Mouse (Mus musculus) heart, embryonic 14.5 days (tissue): Measurements from ENCODE around the gene Nat8f4. TPM values are rescaled to one million over a fixed set of nuclear protein-coding genes. Genes with fewer than 3 reads are reported as not detected.
"Not testable (repeated sequence)": the region's sequence is repeated elsewhere in the genome, so short reads cannot be mapped to it uniquely, and the experiment has no call there.

Experiments used
- ATAC-seq: fragments of 200-750 bp; cut with Nextera tagmentation; 2 replicates; pipeline ENCODE4 v1.8.0; 2017; ENCODE audit warnings: low read depth, moderate TSS enrichment; ENCODE audit not compliant: insufficient number of reproducible peaks, insufficient read depth, low FRiP score
- H3K27ac ChIP-seq, 2 experiments: fragments of 200-500 bp in 1 of 2; fragments of 300-500 bp in 1 of 2; sonication (generic) in 1 of 2; replicated peaks in 1 of 2; 2 replicates each; pipeline ENCODE4 v1.5.1; 2012 to 2014; ENCODE audit warnings: low read depth in 2 of 2, low read length in 2 of 2, control low read depth in 1 of 2, mild to moderate bottlenecking in 1 of 2, mixed read lengths in 1 of 2; ENCODE audit not compliant: control insufficient read depth in 1 of 2, insufficient read depth in 1 of 2
- H3K27me3 ChIP-seq: fragments of 300-500 bp; sonication (generic); 2 replicates; pipeline ENCODE4 v1.6.1; 2014; ENCODE audit warnings: mild to moderate bottlenecking, low read length, control low read depth; ENCODE audit not compliant: control insufficient read depth, insufficient read depth
- H3K36me3 ChIP-seq: fragments of 300-500 bp; sonication (generic); 2 replicates; pipeline ENCODE4 v1.6.1; 2014; ENCODE audit warnings: mild to moderate bottlenecking, control low read depth, low read length, mixed read lengths; ENCODE audit not compliant: control insufficient read depth, insufficient read depth
- H3K4me1 ChIP-seq, 2 experiments: fragments of 200-500 bp in 1 of 2; fragments of 300-500 bp in 1 of 2; sonication (generic) in 1 of 2; 2 replicates each; pipeline ENCODE4 v1.6.1; 2012 to 2014; ENCODE audit warnings: low read length in 2 of 2, control low read depth in 1 of 2, mixed read lengths in 1 of 2; ENCODE audit not compliant: control insufficient read depth in 2 of 2, insufficient read depth in 2 of 2
- H3K4me2 ChIP-seq: fragments of 300-500 bp; sonication (generic); 2 replicates; pipeline ENCODE4 v1.6.1; 2014; ENCODE audit warnings: mild to moderate bottlenecking, low read length
- H3K4me3 ChIP-seq, 2 experiments: fragments of 200-500 bp in 1 of 2; fragments of 300-500 bp in 1 of 2; sonication (generic) in 1 of 2; 2 replicates each; pipeline ENCODE4 v1.5.1; 2012 to 2014; ENCODE audit warnings: low read length in 2 of 2, mild to moderate bottlenecking in 2 of 2, control low read depth in 1 of 2, low read depth in 1 of 2, moderate library complexity in 1 of 2; ENCODE audit not compliant: control insufficient read depth in 1 of 2, insufficient read depth in 1 of 2
- H3K9ac ChIP-seq: fragments of 300-500 bp; sonication (generic); 2 replicates; pipeline ENCODE4 v1.6.1; 2014; ENCODE audit warnings: mild to moderate bottlenecking, low read length
- H3K9me3 ChIP-seq: fragments of 300-500 bp; sonication (generic); 2 replicates; pipeline ENCODE4 v1.6.1; 2016; ENCODE audit warnings: low read length, control low read depth; ENCODE audit not compliant: control insufficient read depth
- WGBS: fragments of 180-500 bp; shearing (Covaris S2); extraction: QIAGEN DNeasy Blood & Tissue Kit; methylation state at CpG from one replicate; pipeline ENCODE4 v1.1.7; 2014; 5-methylcytosine and 5-hydroxymethylcytosine counted together
- polyA plus RNA-seq: library from polyadenylated mRNA; unstranded; fragments of >200 nt; fragmentation: Nextera tagmentation; extraction: Ambion mirVana; gene quantifications from 2 replicates; pipeline ENCODE4 v1.2.1, GENCODE M21; 2014

Gene Nat8f4
- polyA plus RNA-seq, 1 experiment from 2014 or later: 2.6 TPM

DNA sequence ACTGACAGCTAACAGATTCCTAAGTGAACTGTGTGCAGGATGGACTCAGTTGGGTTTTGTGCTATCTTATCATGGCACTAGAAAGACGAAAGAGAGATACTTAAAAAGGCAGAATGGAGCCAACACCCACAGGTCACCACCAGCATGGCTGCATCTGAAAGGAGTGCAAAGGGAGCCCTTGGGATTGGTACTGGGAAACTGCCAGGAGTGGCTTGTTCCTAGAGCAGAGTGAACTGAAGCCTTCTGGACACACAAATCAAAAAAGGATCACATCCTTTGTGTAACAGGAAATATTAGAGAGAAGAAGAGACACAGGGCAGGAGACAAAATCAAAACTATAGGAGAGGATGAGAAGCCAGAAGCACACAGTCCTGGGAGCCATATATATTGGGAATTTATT lies 37.7 kb downstream of the Nat8f4 start:
- WGBS: no CpG with 5 or more reads among the region's 1 CpGs

DNA sequence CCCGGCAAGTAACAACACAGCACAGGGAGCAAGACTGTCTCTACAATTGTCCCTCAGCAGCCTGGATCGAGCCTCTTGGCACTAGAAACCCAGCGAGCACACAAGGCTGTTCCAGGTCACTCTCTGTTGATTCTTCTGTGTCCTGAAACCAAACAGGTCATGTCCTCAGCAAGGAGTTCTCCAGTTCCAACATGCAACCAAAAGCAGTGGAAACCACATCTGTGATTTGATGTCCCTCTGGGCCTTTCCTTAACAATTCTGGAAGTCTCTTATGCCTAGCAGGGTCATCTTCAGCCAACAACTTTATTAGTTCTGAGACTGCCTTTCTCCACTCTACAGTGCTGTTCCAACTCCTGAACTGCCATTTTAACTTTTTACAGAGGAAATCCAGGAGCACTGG lies 38.5 kb downstream of the Nat8f4 start:
- not testable (repeated sequence) for ATAC-seq, H3K4me3 ChIP-seq, H3K9ac ChIP-seq, H3K27me3 ChIP-seq, H3K9me3 ChIP-seq, H3K36me3 ChIP-seq, H3K4me1 ChIP-seq, H3K27ac ChIP-seq, H3K4me2 ChIP-seq
- WGBS: 85% methylated on average over 3 of the region's 3 CpGs

More for the DNA sequence above, 37.7 kb downstream of the Nat8f4 start:
- not testable (repeated sequence) for H3K9ac ChIP-seq, H3K4me1 ChIP-seq, H3K4me2 ChIP-seq, H3K4me3 ChIP-seq, H3K9me3 ChIP-seq, H3K27me3 ChIP-seq, H3K36me3 ChIP-seq, H3K27ac ChIP-seq, ATAC-seq

DNA sequence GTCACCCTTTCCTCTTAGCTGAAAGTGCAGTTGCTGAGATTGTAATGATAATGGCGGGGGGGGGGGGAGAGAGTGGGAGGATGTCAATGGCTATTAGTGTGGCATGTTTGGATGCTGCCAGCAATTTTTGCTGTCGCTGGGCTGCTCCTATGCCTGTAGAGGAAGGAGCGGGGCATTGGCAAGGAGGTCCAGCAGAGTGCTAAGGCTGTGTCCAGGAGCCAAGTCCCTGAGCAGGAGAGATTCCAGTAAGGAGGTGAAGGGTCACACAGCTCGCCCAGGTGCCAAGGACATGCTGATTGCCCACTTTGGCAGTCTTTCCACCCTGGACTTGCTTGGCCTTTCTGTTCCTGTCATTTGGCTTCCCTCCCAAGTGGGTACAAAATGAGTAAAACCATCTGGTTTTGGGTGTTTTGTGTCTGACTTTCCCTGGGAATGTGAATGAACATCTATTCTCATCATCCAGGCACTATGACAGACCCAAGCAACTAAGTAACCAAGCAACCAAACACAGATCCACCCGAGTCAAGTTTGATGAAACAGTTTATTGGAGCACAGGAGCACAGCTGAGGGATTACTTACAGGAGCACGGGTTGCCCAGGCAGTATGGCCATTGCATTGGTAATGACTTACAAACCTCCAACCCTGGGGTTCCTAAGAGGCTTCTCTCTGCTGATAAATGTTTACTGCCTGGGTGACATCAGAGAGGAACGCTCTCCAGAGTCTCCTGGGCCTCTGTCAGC lies 39.6 kb downstream of the Nat8f4 start:
- H3K4me3 ChIP-seq, ATAC-seq, H3K27ac ChIP-seq, H3K4me2 ChIP-seq, H3K9me3 ChIP-seq, H3K4me1 ChIP-seq, H3K27me3 ChIP-seq, H3K9ac ChIP-seq, H3K36me3 ChIP-seq: not testable (repeated sequence)
- 61% methylated on average over 6 of the region's 7 CpGs for WGBS

DNA sequence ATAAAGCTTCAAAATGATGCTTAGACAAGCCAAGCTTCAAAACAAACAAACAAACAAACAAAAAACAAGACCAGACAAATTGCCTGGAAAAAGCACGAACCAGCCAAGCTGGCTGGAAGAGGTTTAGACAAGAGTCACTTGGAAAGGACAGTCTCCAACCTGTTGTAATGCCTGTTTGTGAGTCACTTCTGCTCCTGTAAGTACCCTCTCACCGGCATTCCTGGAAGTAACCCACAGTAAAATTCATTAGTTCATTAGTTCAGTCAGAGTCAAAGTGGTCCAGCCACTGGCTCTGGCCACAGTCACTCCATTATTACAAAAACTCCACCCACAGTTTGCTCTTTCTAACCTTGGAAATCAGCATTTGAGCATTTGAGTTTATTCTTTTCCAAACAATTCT lies 40.8 kb downstream of the Nat8f4 start:
- Histone ChIP-seq H3K4me2 (no peak overlapping the region), H3K9ac (no peak overlapping the region), H3K9me3 (no peaks in the 10 kb centered on the region), H3K27me3 (no peaks in the 10 kb centered on the region), H3K27ac (no peak overlapping the region), H3K36me3 (no peaks in the 10 kb centered on the region), H3K4me3 (no peak overlapping the region), H3K4me1 (no peaks in the 10 kb centered on the region)
- ATAC-seq: no peak
- WGBS: 80% methylated on average over 2 of the region's 2 CpGs

DNA sequence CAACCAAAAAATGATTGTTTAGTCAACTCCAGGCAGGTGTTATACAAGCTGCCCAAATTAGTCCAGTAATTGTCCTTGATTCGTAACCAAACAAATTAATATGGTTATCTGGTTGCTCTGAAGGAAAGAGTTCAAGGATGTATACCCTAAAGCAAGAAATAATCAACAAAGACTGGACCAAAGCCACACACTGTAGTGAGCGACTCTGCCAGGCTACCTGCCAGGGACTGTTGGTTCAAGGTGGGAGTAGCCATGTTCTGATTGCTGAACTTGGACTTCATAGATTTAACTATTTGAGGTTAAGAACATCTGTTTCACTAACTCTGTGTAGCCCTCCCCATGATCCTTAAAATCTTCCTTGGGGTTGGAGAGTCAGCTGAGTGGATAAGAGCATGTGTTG lies 41.5 kb downstream of the Nat8f4 start:
- Histone ChIP-seq H3K4me3 (no peak overlapping the region), H3K36me3 (no peaks in the 10 kb centered on the region), H3K4me1 (no peaks in the 10 kb centered on the region), H3K27me3 (no peaks in the 10 kb centered on the region), H3K9me3 (no peaks in the 10 kb centered on the region), H3K27ac (no peak overlapping the region), H3K4me2 (no peak overlapping the region), H3K9ac (no peak overlapping the region)
- no peak for ATAC-seq
- WGBS: 80% methylated on average over 2 of the region's 2 CpGs

DNA sequence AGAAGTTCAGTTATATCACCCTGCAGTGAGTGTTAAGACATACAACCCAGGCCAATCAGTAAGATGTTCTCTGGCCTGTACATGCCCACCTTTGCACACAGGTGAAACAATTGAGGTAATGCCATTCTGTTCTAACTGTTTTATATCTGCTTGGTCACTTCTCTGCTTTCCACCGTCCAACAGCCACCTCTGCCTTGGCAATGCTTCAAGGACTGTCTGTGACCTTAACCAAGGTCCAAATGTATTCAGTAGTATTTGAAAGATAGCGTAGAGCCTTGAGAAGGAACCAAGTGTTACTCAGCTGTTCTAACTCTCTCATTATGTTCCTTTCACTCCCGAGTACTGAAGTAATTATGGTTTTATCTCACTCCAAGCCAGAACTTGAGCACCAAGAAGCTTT lies 42.1 kb downstream of the Nat8f4 start:
- Histone ChIP-seq H3K36me3 (no peaks in the 10 kb centered on the region), H3K9me3 (no peaks in the 10 kb centered on the region), H3K4me3 (no peak overlapping the region), H3K27ac (no peak overlapping the region), H3K9ac (no peak overlapping the region), H3K27me3 (no peaks in the 10 kb centered on the region), H3K4me1 (no peaks in the 10 kb centered on the region), H3K4me2 (no peak overlapping the region)
- WGBS: 55% methylated on average over 3 of the region's 3 CpGs
- no peak for ATAC-seq

DNA sequence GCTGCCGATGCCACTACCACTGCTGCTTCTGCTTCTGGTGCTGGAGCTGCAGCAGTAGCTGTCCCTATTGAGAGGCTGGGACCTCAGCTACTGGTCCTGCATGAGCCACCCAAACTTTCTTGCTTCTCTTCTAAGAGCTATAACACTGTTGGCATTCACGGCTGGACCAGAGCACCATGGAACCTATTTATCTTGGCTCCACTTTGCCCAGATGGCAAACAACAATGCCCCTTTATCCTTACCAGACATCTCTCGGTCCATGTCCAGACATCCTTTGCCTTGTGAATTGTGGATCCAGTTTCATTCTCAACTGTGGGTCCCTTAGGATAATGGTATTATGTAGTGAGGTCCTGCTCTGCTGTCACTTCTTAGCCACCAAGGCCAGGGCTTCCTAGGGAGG lies 43.4 kb downstream of the Nat8f4 start:
- no peak for ATAC-seq
- WGBS: 82% methylated on average over 3 of the region's 3 CpGs
- Histone ChIP-seq H3K4me3 (no peak overlapping the region), H3K9ac (no peak overlapping the region), H3K27me3 (no peaks in the 10 kb centered on the region), H3K27ac (no peak overlapping the region), H3K4me1 (no peaks in the 10 kb centered on the region), H3K9me3 (no peaks in the 10 kb centered on the region), H3K36me3 (no peaks in the 10 kb centered on the region), H3K4me2 (no peak overlapping the region)

DNA sequence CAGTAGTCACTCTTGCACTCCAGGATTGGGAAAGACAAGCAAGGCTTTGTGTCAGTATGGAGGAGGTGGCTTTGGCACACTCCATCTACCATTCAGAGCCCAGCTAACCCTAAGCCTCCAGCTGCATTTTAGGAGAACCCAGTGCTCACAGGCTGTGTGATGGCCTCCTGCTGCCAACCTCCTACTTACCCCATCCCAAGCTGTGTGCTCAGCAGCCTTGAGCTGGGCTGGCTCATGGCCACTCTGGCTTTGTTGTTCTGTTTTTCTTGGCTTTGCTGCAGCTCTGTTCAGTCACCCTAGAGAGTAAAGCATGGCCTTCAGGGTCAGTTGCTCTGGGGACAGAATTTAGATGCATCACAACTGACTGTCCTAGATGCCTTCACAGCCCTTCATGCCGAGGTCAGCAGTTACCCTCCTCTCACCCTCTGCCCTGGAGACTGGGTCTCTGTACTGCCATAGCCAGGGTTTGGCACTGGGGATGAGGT lies 48.4 kb downstream of the Nat8f4 start:
- Histone ChIP-seq H3K4me1 (no peaks in the 10 kb centered on the region), H3K4me3 (no peak overlapping the region), H3K4me2 (no peak overlapping the region), H3K9ac (no peak overlapping the region), H3K36me3 (no peaks in the 10 kb centered on the region), H3K9me3 (no peaks in the 10 kb centered on the region), H3K27ac (no peak overlapping the region), H3K27me3 (no peaks in the 10 kb centered on the region)
- 68% methylated on average over 1 of the region's 1 CpGs for WGBS
- ATAC-seq: no peak; the same call in 1 of the 2 replicates
